Mouse (Mus musculus) hindbrain, postnatal 0 days (tissue): ENCODE results near the gene Hsf5. TPM values are rescaled to one million over a fixed set of nuclear protein-coding genes. Genes with fewer than 3 reads are reported as not detected.

ENCODE experiments used
- ATAC-seq: fragments of 200-750 bp; cut with Nextera tagmentation; 2 replicates; pipeline ENCODE4 v1.8.0; 2017; ENCODE audit warnings: mild to moderate bottlenecking, moderate TSS enrichment, moderate library complexity
- DNase-seq: peaks from one replicate; pipeline ENCODE4 v3.0.0-alpha.2; 2015; ENCODE audit warnings: low spot score
- H3K27ac ChIP-seq: fragments of 300-500 bp; sonication (generic); 2 replicates; pipeline ENCODE4 v1.5.1; 2014; ENCODE audit warnings: mild to moderate bottlenecking
- H3K27me3 ChIP-seq: fragments of 300-500 bp; sonication (generic); 2 replicates; pipeline ENCODE4 v1.6.1; 2014; ENCODE audit warnings: low read length, mixed read lengths; ENCODE audit not compliant: insufficient read depth
- H3K36me3 ChIP-seq: fragments of 300-500 bp; sonication (generic); 2 replicates; pipeline ENCODE4 v1.6.1; 2014; ENCODE audit warnings: low read length, mixed read lengths; ENCODE audit not compliant: insufficient read depth
- H3K4me1 ChIP-seq: fragments of 300-500 bp; sonication (generic); 2 replicates; pipeline ENCODE4 v1.6.1; 2014; ENCODE audit warnings: antibody characterized with exemption, low read length, mixed read lengths; ENCODE audit not compliant: insufficient read depth
- H3K4me2 ChIP-seq: fragments of 300-500 bp; sonication (generic); 2 replicates; pipeline ENCODE4 v1.6.1; 2014; ENCODE audit warnings: low read depth, mild to moderate bottlenecking, low read length, moderate library complexity, mixed read lengths
- H3K4me3 ChIP-seq: fragments of 300-500 bp; sonication (generic); 2 replicates; pipeline ENCODE4 v1.5.1; 2014; ENCODE audit warnings: low read length
- H3K9ac ChIP-seq: fragments of 300-500 bp; sonication (generic); replicated peaks from 2 replicates; pipeline ENCODE4 v1.6.1; 2014; ENCODE audit warnings: mild to moderate bottlenecking, low read length, moderate library complexity, mixed read lengths
- H3K9me3 ChIP-seq: fragments of 300-500 bp; sonication (generic); 2 replicates; pipeline ENCODE4 v1.6.1; 2016; ENCODE audit warnings: low read length, mixed read lengths
- CTCF ChIP-seq: IDR thresholded peaks from 2 replicates; pipeline ENCODE4 v1.5.1; 2016; ENCODE audit warnings: antibody characterized with exemption, control low read depth, low read depth
- WGBS: fragments of 180-500 bp; shearing (Covaris S2); extraction: QIAGEN DNeasy Blood & Tissue Kit; methylation state at CpG from one replicate; pipeline ENCODE4 v1.1.7; 2014; 5-methylcytosine and 5-hydroxymethylcytosine counted together
- polyA plus RNA-seq: library from polyadenylated mRNA; unstranded; fragments of >200 nt; fragmentation: Nextera tagmentation; extraction: Ambion mirVana; gene quantifications from 2 replicates; pipeline ENCODE4 v1.2.1, GENCODE M21; 2015
- total RNA-seq: library from RNA; depleted of rRNA; stranded (reverse); fragments of >200 nt; gene quantifications from 2 replicates; pipeline ENCODE4 v1.2.3, GENCODE M21; 2014

Gene Hsf5
- total and polyA plus RNA-seq, 2 experiments from 2014 or later: 0.10 to 0.20 TPM

- Histone ChIP-seq H3K27me3 (no peaks in the 10 kb centered on the region), H3K4me2 (no peak overlapping the region), H3K4me3 (no peak overlapping the region), H3K9ac (no peak overlapping the region), H3K36me3 (no peaks in the 10 kb centered on the region), H3K27ac (no peak overlapping the region), H3K4me1 (no peaks in the 10 kb centered on the region), H3K9me3 (no peaks in the 10 kb centered on the region)
- DNase-seq: no peak
- WGBS: 93% methylated on average over 6 of the region's 6 CpGs
- no peak for ATAC-seq
- no peak for TF ChIP-seq CTCF
Observed at GRCm38 (mm10) chr11:87675606-87676005, 58.6 kb downstream of the Hsf5 start.

GRCm38 (mm10) chr11:87677756-87678155 lies 60.8 kb downstream of the Hsf5 start:
- H3K27ac ChIP-seq: no peak overlapping the region
- no peaks in the 10 kb centered on the region for H3K4me1 ChIP-seq
- no peak for ATAC-seq
- no peak overlapping the region for H3K4me2 ChIP-seq
- no peak for DNase-seq
- no peaks in the 10 kb centered on the region for H3K36me3 ChIP-seq
- WGBS: 37% methylated on average over 5 of the region's 5 CpGs
- no peaks in the 10 kb centered on the region for H3K9me3 ChIP-seq
- H3K4me3 ChIP-seq: no peak overlapping the region
- no peaks in the 10 kb centered on the region for H3K27me3 ChIP-seq
- no peak overlapping the region for H3K9ac ChIP-seq
- no peak for TF ChIP-seq CTCF

GRCm38 (mm10) chr11:87678545-87678944 lies 61.6 kb downstream of the Hsf5 start:
- ATAC-seq: no peak
- H3K4me3 ChIP-seq: no peak overlapping the region
- no peaks in the 10 kb centered on the region for H3K9me3 ChIP-seq
- no peak for DNase-seq
- no peak for TF ChIP-seq CTCF
- no peak overlapping the region for H3K27ac ChIP-seq
- no peaks in the 10 kb centered on the region for H3K27me3 ChIP-seq
- no peak overlapping the region for H3K9ac ChIP-seq
- H3K36me3 ChIP-seq: no peaks in the 10 kb centered on the region
- 86% methylated on average over 4 of the region's 4 CpGs for WGBS
- H3K4me2 ChIP-seq: no peak overlapping the region
- H3K4me1 ChIP-seq: no peaks in the 10 kb centered on the region

- WGBS: 92% methylated on average over 7 of the region's 7 CpGs
- DNase-seq: no peak
- TF ChIP-seq CTCF: no peak
- no peaks in the 10 kb centered on the region for H3K9me3 ChIP-seq
- no peak overlapping the region for H3K4me2 ChIP-seq
- no peaks in the 10 kb centered on the region for H3K4me1 ChIP-seq
- no peaks in the 10 kb centered on the region for H3K27me3 ChIP-seq
- no peak for ATAC-seq
- no peak overlapping the region for H3K9ac ChIP-seq
- H3K36me3 ChIP-seq: no peaks in the 10 kb centered on the region
- no peak overlapping the region for H3K4me3 ChIP-seq
- H3K27ac ChIP-seq: no peak overlapping the region
Observed at GRCm38 (mm10) chr11:87678976-87679375, 62.0 kb downstream of the Hsf5 start.

- no peak for TF ChIP-seq CTCF
- DNase-seq (no peak), ATAC-seq (no peak)
- Histone ChIP-seq H3K4me3 (no peak overlapping the region), H3K9me3 (no peaks in the 10 kb centered on the region), H3K27ac (no peak overlapping the region), H3K36me3 (no peaks in the 10 kb centered on the region), H3K27me3 (no peaks in the 10 kb centered on the region), H3K4me2 (no peak overlapping the region), H3K9ac (no peak overlapping the region), H3K4me1 (no peaks in the 10 kb centered on the region)
- 86% methylated on average over 9 of the region's 9 CpGs for WGBS
Observed at GRCm38 (mm10) chr11:87680786-87681185, 63.8 kb downstream of the Hsf5 start.

- Histone ChIP-seq H3K27me3 (no peaks in the 10 kb centered on the region), H3K36me3 (no peaks in the 10 kb centered on the region), H3K27ac (no peak overlapping the region), H3K4me3 (no peak overlapping the region), H3K4me1 (no peaks in the 10 kb centered on the region), H3K9me3 (no peaks in the 10 kb centered on the region), H3K4me2 (no peak overlapping the region), H3K9ac (no peak overlapping the region)
- ATAC-seq (no peak), DNase-seq (no peak)
- WGBS: 81% methylated on average over 12 of the region's 12 CpGs
- TF ChIP-seq CTCF: no peak
Observed at GRCm38 (mm10) chr11:87682096-87682495, 65.1 kb downstream of the Hsf5 start.

GRCm38 (mm10) chr11:87682838-87683571 lies 66.0 kb downstream of the Hsf5 start:
- ATAC-seq: no peak
- Histone ChIP-seq H3K4me1 (no peaks in the 10 kb centered on the region), H3K9ac (no peak overlapping the region), H3K27ac (no peak overlapping the region), H3K9me3 (no peaks in the 10 kb centered on the region), H3K4me2 (no peak overlapping the region), H3K27me3 (no peaks in the 10 kb centered on the region), H3K36me3 (no peaks in the 10 kb centered on the region), H3K4me3 (no peak overlapping the region)
- no peak for DNase-seq
- WGBS: 48% methylated on average over 13 of the region's 13 CpGs
- TF ChIP-seq CTCF: no peak
